Mouse (Mus musculus) urinary bladder, postnatal 36 days (tissue): ENCODE measurements around the gene Gm17428.
"Not testable (repeated sequence)": the region's sequence is repeated elsewhere in the genome, so short reads cannot be mapped to it uniquely, and the experiment has no call there.

ENCODE experiments used
- DNase-seq, 2 experiments: peaks; one replicate each; pipeline ENCODE4 v3.0.0; 2022; ENCODE audit warnings: low spot score in 2 of 2, mixed read lengths in 1 of 2

The Gm17428 gene

DNA sequence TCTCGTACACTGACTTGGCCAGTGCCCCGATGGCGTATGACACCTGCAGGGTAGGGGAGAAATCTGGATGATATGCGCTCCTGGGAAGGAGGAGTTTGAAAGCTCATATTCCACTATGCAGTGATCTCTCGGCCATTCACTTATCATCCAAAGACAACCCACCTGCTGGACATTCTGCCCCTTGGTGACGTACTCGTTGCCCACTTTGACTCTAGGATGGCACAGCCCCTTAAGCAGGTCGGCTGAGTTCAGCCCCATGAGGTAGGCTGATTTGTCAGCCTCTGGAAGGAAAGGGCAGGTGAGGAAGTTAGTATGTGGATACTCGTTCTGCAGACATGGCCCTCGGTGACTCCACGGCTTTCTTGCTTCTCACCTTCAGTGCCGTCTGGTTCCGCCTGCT, 12.1 kb downstream of the Gm17428 start:
- DNase-seq: no peak

DNA sequence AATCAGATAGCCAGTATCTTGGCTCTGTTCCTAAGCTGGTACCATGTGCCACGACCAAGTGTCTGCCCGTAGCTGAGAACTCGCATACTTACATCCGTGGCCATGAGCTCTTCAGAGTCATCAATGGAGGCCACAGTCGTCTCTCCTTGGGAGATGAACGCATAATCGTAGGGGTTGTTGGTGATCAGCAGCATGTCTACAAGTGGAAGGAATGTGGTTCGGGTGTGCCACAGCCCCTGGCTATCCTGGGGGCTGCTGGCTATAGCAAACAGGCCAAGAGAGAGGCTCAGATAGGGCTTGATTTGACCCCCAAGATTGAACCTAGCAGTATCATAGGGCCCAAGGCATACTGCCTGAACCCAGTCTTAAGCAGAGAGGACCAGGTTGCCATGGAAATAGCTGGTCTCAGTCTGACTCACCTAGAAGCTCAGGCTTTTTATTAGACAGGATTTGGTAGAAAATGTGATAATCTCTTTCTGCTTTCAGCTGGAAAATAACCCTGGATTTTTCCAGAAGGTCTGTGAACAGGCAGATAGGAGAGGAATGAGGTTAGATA, 13.2 kb downstream of the Gm17428 start:
- no peak for DNase-seq

DNA sequence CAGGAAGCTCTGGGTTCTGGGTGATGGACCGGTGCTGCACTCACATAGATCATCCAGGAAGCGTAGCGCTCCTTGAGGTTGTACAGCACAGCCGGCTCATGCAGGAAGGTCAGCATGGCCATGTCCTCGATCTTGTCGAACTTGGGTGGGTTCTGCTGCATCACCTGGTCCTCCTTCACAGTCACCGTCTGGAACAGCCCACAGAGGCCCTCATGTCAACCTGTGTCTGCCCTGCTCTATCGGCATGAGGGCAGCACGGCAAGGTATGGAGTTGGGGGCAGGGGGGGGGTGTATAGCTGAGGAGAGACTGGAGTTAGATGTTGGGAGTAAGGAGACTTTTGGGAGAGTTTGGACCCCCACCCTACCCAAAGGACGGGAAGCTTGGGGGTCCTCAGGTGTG, 15.5 kb downstream of the Gm17428 start:
- no peak for DNase-seq

DNA sequence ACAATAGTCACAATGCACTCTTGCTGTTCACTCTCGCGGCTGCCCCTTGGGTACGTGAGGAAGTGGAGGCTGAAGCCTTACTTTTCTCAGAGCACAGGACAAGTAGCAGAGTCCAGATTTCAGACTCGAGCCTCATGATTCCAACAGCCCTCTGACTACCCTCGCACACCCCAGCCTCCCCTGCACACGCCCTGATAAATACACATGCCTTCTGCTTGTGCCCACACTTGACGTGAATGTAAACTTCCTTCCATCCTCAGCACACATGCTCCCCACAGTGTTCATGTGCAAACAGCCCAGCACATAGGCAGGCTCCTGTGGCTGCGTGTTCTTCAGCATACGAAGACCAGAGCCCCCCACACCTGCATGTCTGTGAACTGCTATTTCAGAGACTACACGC, 16.9 kb downstream of the Gm17428 start:
- DNase-seq: peak in 1 of 2 experiments; percentile 2

DNA sequence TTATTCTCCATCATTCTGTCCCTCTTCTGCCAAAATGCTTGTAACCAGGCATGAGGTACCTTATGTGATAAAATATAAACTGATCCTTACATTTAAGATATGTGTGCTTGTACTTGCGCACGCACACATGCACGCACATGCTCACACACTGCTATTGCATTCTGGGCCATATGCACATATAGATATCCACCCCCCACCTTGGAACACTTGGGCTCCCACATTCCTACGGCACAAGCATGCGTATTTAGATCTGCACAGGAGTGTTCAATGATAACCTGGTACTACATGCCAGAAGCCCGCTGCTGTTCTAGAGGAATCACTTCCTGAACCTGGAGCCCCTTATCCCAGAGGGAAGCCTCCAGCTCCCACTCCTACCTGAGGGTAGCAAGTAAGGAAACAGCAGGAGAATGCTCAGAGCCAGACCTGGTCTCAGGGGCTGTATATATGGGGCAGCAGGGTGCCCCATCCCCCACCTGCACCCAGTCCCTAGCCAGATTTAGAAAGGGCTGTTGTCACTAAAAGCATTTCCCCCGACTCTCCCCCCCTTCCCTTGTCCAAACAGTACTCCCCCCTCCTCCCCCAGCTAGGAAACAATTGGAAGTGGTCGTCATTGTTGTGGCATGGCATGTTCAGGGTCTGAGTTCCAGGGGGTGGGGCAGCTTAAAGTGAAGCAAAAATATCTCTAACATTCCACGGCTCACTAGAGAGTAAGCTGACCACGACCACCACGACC, 17.6 kb downstream of the Gm17428 start, which contains the start of gene Myh7:
Gene Myh7 (minus strand): TSS at position 491 of the 733 bp plus-strand sequence.
- DNase-seq: no peak

GRCm38 (mm10) chr14:54994869-54995186, 18.1 kb downstream of the Gm17428 start:
- DNase-seq: no peak

DNA sequence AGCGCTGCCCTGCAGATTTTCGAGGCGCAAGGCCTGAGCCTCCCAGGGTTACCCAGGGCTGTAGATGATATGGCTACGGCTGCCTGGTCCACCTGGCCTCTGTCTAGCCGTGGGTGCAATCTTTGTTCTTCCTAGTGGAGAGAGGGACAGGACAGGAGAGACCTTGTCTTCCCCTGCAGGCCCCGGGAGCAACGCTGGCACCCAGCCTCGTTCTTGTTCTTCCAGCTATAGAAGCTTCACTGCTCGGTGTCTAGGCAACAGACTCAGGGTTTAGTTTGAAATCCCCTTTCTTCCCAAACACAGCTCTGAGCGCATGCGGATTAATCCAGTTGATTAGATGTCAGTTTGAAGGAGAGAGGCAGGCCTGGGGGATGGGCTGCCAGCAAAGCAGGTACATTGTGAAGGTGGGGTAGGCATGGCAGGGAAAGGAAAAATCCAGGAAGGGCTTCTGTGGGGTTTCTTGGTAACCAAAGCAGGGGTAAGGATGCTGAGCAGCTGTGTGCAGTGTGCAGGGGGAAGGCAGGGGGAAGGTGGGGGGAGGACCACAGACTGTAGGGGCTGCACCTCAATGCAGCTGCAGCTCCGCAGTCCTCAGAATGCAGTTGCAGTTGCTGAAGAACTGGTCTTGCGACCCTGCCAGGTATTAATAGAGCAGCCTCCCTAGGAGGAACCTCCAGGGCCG, 18.9 kb downstream of the Gm17428 start:
- no peak for DNase-seq

GRCm38 (mm10) chr14:54996793-54997192, 20.1 kb downstream of the Gm17428 start:
- no peak for DNase-seq

DNA sequence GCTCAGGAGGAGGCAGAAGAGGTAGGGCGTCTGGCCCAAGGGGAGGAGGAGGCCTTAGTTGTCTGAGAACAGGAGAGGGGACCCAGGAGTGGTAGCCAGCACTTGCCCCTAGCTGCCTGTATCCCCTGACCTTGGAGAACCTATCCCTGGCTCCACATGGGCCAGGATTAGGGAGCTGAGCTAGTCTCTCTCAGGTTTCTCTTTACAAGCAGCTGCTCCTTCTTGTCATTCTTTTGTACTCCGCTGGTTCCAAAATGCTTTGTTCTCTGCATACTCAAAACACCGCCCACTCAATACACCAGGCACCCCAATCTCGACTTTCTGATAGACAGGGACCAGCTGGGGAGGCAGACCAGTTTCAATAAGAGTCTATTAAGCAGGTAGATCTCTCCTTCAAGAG, 20.6 kb downstream of the Gm17428 start:
- no peak for DNase-seq

GRCm38 (mm10) chr14:54998680-54999079, 21.9 kb downstream of the Gm17428 start:
- DNase-seq: no peak

DNA sequence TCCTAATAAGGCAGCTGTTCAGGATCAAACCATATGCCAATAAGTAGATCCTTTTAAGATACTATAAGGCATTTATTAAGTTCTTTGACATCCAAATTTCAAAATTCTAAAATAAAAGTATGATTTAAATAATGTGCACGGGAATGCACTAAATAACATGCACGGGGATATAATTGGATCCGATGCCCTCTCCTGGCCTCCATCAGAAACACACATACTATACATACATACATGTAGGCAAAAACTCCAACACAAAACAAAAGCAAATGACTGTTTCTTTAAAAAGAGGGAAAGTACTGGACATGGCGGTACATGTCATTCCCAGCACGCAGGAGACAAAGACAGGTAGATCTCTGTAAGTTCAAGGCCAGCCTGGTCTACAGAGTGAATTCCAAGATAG, 23.1 kb downstream of the Gm17428 start:
- DNase-seq: not testable (repeated sequence)

GRCm38 (mm10) chr14:55000814-55001213, 24.1 kb downstream of the Gm17428 start:
- no peak for DNase-seq

GRCm38 (mm10) chr14:55001446-55001845, 24.7 kb downstream of the Gm17428 start:
- DNase-seq: no peak

DNA sequence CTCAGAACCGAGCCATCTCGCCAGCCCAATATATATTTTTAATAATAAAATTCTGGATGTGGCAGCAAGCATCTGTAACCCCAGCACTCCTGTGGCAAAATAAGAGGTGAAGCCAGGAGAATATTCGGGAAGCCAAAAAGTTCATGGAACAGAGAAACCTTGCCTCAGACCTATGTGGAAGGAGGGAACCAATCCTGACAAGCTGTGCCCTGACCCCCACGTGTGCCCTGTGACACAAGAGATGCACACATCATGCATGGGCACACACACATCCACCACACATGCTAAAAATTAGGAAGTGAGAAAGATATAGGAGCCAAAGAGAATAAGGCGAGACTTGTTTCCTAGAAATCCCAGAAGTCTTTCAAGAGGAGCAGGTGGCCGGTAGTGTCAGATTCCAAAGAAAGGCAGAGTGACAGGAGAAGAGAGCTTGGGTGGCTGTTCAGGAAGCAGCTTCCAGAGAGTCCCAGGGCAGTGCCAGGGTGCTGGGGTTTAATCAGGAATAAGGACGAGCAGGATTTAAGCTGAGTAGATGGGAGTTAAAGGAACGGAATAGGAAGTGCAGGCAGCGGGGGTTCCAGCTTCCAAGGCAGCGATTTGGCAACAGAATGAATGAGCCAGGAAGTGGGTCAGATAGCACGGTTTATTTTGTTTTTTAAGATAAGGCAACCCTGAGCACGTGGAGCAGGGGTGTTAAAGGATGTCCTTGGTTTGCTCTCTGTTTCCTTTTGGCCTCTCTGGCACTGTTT, 25.4 kb downstream of the Gm17428 start:
- no peak for DNase-seq

DNA sequence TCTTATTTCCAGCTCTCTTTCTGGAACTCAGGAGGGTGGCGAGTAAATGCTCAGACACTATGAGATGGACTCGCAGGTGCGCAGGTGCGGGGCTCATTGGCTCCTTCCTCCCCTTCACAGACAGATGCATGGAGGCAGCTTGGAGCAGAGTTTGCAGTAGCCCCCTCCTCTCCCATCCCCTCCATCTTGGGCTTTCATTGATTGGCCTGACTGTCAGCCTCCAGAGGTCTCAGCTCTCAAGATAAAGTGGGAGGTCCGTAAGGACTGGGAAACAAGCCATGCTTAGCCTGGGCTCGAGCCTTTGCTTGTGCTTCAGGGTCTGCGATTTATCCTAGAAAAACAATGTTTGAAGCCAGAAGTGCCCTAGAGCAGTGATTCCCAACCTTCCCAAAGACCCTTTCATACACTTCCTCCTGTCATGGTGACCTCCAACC, 26.0 kb downstream of the Gm17428 start:
- no peak for DNase-seq

GRCm38 (mm10) chr14:55003878-55004855, 27.4 kb downstream of the Gm17428 start:
- no peak for DNase-seq

- no peak for DNase-seq
Measured at GRCm38 (mm10) chr14:55005506-55005905, 28.8 kb downstream of the Gm17428 start.

DNA sequence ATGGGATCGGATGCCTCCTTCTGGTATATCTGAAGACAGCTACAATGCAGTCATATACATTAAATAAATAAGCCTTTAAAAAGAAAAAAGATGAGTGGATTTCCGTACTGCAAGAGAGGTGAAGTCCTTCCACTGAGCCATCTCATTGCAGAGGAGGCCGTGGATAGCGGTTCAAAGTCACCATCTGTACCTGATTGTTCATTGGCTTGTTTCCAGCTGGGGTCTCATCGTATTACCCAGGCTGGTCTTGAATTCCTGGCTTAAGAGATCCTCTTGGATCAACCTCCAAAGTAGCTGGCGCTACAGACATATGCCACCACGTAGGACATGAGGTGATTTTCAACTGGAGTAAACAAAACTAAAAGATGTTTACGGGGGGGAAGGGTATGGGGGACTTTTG, 29.2 kb downstream of the Gm17428 start:
- no peak for DNase-seq

GRCm38 (mm10) chr14:55006541-55006940, 29.8 kb downstream of the Gm17428 start:
- no peak for DNase-seq

GRCm38 (mm10) chr14:55007120-55007908, 30.6 kb downstream of the Gm17428 start:
- DNase-seq: no peak
